Mouse (Mus musculus): ENCODE measurements around the gene Clec4a3. TPM values are rescaled to one million over a fixed set of nuclear protein-coding genes. Genes with fewer than 3 reads are reported as not detected.

The Clec4a3 gene
- 0.05 TPM in 1 of 2 replicates, not detected in the other for polyA plus RNA-seq (2012)

DNA sequence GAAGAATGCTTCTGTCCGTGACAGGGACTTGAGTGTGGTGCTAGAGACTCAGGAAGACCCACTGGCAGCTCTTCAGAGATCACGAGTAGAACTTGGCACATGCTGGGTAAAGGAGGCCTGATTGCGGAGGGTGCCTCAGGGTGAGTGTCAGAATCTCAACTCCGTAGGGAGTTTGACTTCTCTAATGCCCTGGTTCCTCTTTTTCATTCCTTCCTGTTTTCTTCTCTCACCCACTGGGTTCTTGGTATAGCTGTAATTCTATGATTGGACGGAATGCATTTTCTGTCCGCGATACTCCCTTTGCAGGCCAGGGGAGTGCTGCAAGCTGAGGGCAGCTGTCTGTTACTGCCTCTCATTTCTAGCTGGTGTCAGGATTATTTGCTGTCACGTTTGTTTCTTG lies at the start of gene Clec4a3:
Gene Clec4a3, plus strand, starts transcription at position 115 of the 400 bp plus-strand sequence.

DNA sequence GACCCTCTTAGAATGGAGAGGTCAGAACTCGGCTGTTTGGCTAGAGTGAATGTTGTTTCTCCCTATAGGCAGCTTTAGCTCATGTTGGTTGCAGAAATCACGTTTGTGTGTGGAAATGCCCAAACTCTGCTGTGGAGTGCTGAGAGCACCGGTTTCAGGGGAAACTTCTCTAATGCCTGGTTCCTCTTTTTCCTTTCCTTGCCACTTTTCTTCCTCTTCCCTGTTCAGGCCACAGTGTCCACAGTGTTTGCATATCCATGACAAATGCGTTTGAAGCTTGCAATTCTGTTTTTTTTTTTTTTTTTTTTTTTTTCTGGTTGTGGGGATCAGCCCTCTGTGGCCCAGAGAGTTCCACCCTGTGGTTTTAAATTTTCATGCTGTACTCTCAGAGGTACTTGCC lies 30.9 kb upstream of the Clec4a3 start, which contains the start of gene Clec4a1:
Gene Clec4a1, plus strand, starts transcription at position 398 of the 400 bp plus-strand sequence.

DNA sequence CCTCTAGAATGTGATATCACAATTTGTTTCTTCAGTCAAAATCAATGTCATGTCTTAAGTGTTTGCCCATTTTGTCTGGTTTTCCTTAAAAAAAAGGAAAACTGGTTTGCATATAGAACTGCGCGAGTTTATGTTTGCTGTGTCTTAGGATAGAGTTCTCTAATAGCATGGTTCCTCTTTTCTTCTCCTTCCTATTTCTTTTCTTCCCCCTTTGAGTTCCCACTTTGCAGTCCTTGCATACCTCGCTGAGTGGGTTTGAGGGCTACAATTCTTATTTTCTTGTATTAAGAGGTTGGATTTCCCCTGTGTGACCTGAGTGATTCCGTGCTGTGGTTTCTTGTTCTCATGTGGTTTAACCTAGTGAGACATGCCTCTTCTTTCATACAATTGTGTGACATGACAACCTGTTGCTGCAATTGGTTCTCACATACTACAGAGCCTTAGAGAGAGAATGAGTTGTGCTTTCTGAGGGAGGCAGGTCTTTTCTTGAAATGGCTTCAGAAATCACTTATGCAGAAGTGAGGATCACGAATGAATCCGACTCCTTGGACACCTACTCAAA lies 37.6 kb downstream of the Clec4a3 start, which contains the start of gene Clec4a4:
Gene Clec4a4, plus strand, starts transcription at position 492 of the 562 bp plus-strand sequence.

Other genes with a start within 250 kb of the Clec4a3 start
- not detected in 2 replicates for gene Nanog, start 245.0 kb upstream of the Clec4a3 start, polyA plus RNA-seq (2012)
- 14.8 and 20.3 TPM in 2 replicates for gene Slc2a3, start 150.9 kb upstream of the Clec4a3 start, polyA plus RNA-seq (2012)
- 23.3 and 27.9 TPM in 2 replicates for gene Foxj2, start 132.6 kb upstream of the Clec4a3 start, polyA plus RNA-seq (2012)
- gene C3ar1, start 96.4 kb upstream of the Clec4a3 start, polyA plus RNA-seq (2012), result 0.04 TPM in 1 of 2 replicates, not detected in the other
- 10.6 and 15.8 TPM in 2 replicates for gene Necap1, start 78.0 kb upstream of the Clec4a3 start, polyA plus RNA-seq (2012)
- 0.05 and 0.11 TPM in 2 replicates for gene Clec4a1, start 30.7 kb upstream of the Clec4a3 start, polyA plus RNA-seq (2012)
- gene Clec4a4, start 37.9 kb downstream of the Clec4a3 start, polyA plus RNA-seq (2012), result not detected in 2 replicates
- 0.14 TPM in 1 of 2 replicates, not detected in the other for gene Clec4b1, start 97.4 kb downstream of the Clec4a3 start, polyA plus RNA-seq (2012)
- gene Clec4a2, start 153.9 kb downstream of the Clec4a3 start, polyA plus RNA-seq (2012), result 5.6 and 7.1 TPM in 2 replicates
- gene Clec4b2, start 220.4 kb downstream of the Clec4a3 start, polyA plus RNA-seq (2012), result 0.16 and 0.21 TPM in 2 replicates

Data from megakaryocyte-erythroid progenitor cell, adult 5 weeks (primary cell).